In genomic region chrX:73930402-73931062, GRCm38 (mm10) we compare ENCODE assay signal across 8 mouse cellular contexts. TPM values are rescaled to one million over a fixed set of nuclear protein-coding genes. Genes with fewer than 3 reads are reported as not detected.
DNase-seq lines count a peak whose midpoint lies in the region; ATAC-seq and TF ChIP-seq lines count a peak whose summit lies in the region.

Renbp (minus strand) TSS chrX:73930850.

- H3K36me3 ChIP-seq in liver, embryonic 16.5 days (ENCODE audit: control insufficient read depth, insufficient read depth), result no peaks in the 10 kb centered on the region

- intact Hi-C loops in gastrocnemius, postnatal 36 days (cut with DNase I), result no loop called here

- H3K4me1 ChIP-seq in liver, embryonic 16.5 days (ENCODE audit: control insufficient read depth, low read depth, low read length), result peaks cover 8% of the 10 kb centered on the region; the same call in 1 of the 2 replicates

- peak; percentile 52 for ATAC-seq in inflammation-experienced regulatory T-cells, adult 6 months
- peak; percentile 90 for ATAC-seq in liver, embryonic 16.5 days (ENCODE audit: low read depth)

- peak within 1 kb of the TSS; percentile 35; the same call in 1 of the 2 replicates for H3K9ac ChIP-seq in liver, embryonic 16.5 days (ENCODE audit: low read depth, low read length)

- 36% methylated on average over 17 of the region's 17 CpGs for WGBS in liver, embryonic 16.5 days (ENCODE audit: insufficient replicate concordance)

- H3K9me3 ChIP-seq in liver, embryonic 16.5 days (replicated peaks; ENCODE audit: control insufficient read depth, low read length), result no peaks in the 10 kb centered on the region

- H3K4me3 ChIP-seq in layer of hippocampus, adult 2 months, result peak within 1 kb of the TSS; percentile 23; the same call in 1 of the 2 replicates
- H3K4me3 ChIP-seq in liver, embryonic 16.5 days (ENCODE audit: low read depth, low read length), result peak within 1 kb of the TSS; percentile 46

- no peak for DNase-seq in layer of hippocampus, adult 2 months (ENCODE audit: low spot score in 2 of 2)
- no peak for DNase-seq in layer of hippocampus, postnatal 14 days (ENCODE audit: low spot score in 2 of 2)
- peak; percentile 60 for DNase-seq in c-Kit-positive CD71-positive TER-119-negative erythroid progenitor cells, embryonic 14.5 days (ENCODE audit: low read depth)
- DNase-seq in gastrocnemius, postnatal 36 days, result peak; percentile 51 to 57
- peak; percentile 26 for DNase-seq in neural tube, embryonic 10.5 days (ENCODE audit: extremely low spot score, low spot score)
- peak; percentile 46 to 68 for DNase-seq in thymus, postnatal 36 days

- H3K4me2 ChIP-seq in liver, embryonic 16.5 days (ENCODE audit: low read depth, low read length), result peak within 1 kb of the TSS; percentile 44

- TF ChIP-seq CTCF in layer of hippocampus, adult 2 months (conservative IDR thresholded peaks at IDR 0.05), result 0 out of 2 replicates have a peak, but pooled peaks have one; percentile 24

- no peak within 1 kb of the TSS for H3K27ac ChIP-seq in layer of hippocampus, adult 2 months
- no peak within 1 kb of the TSS for H3K27ac ChIP-seq in liver, embryonic 16.5 days (ENCODE audit: low read length)

- no peaks in the 10 kb centered on the region for H3K27me3 ChIP-seq in liver, embryonic 16.5 days (ENCODE audit: control insufficient read depth, insufficient read depth, low read depth, low read length)

RNA-seq across cellular contexts. Expression of gene Renbp, which starts in this region (rescaled TPM):
- total RNA-seq in layer of hippocampus, adult 2 months (2021), result 1 to 10 TPM; 4.5 to 6.2 TPM
- total RNA-seq in layer of hippocampus, postnatal 14 days (2021), result 1 to 10 TPM; 5.5 to 6.3 TPM
- 1 to 10 TPM; 1.8 to 2.5 TPM for total RNA-seq in gastrocnemius, postnatal 36 days (2021)
- 10 to 100 TPM in 1 of 3 experiments, 1 to 10 TPM in 2; 4.2 to 10.0 (median 6.5) TPM for polyA plus RNA-seq in inflammation-experienced regulatory T-cells, adult 6 months (2017; shearing (Covaris generic))
- polyA plus RNA-seq in liver, embryonic 16.5 days (2015; fragmentation: Nextera tagmentation; extraction: Ambion mirVana), result 21.3 and 24.6 TPM in 2 replicates

Comparison
In these comparisons a context has a peak if more than half of its experiments do, and no peak if none do; other contexts are left out.
1. DNase-seq: peak in c-Kit-positive CD71-positive TER-119-negative erythroid progenitor cells, embryonic 14.5 days (single experiment), gastrocnemius, postnatal 36 days (2 of 2), neural tube, embryonic 10.5 days (single experiment) and thymus, postnatal 36 days (2 of 2); none in layer of hippocampus, adult 2 months (0 of 2) and layer of hippocampus, postnatal 14 days (0 of 2).